Mouse (Mus musculus) intestine, embryonic 16.5 days (tissue): ENCODE measurements around the gene Lcor. TPM values are rescaled to one million over a fixed set of nuclear protein-coding genes. Genes with fewer than 3 reads are reported as not detected.

ENCODE experiments used
- ATAC-seq: fragments of 200-750 bp; cut with Nextera tagmentation; 2 replicates; pipeline ENCODE4 v1.8.0; 2017; ENCODE audit warnings: moderate TSS enrichment, moderate library complexity
- H3K27ac ChIP-seq: fragments of 300-500 bp; sonication (generic); 2 replicates; pipeline ENCODE4 v1.5.1; 2014; ENCODE audit warnings: mild to moderate bottlenecking, low read length
- H3K27me3 ChIP-seq: fragments of 300-500 bp; sonication (generic); replicated peaks from 2 replicates; pipeline ENCODE4 v1.6.1; 2014; ENCODE audit warnings: low read length, control low read depth, mixed read lengths; ENCODE audit not compliant: control insufficient read depth, insufficient read depth
- H3K36me3 ChIP-seq: fragments of 300-500 bp; sonication (generic); 2 replicates; pipeline ENCODE4 v1.6.1; 2014; ENCODE audit warnings: low read length, control low read depth; ENCODE audit not compliant: control insufficient read depth, insufficient read depth
- H3K4me1 ChIP-seq: fragments of 300-500 bp; sonication (generic); 2 replicates; pipeline ENCODE4 v1.6.1; 2014; ENCODE audit warnings: low read length, control low read depth, mixed read lengths; ENCODE audit not compliant: control insufficient read depth, insufficient read depth
- H3K4me2 ChIP-seq: fragments of 300-500 bp; sonication (generic); 2 replicates; pipeline ENCODE4 v1.6.1; 2014; ENCODE audit warnings: low read depth, low read length, control low read depth
- H3K4me3 ChIP-seq: fragments of 300-500 bp; sonication (generic); 2 replicates; pipeline ENCODE4 v1.5.1; 2014; ENCODE audit warnings: mild to moderate bottlenecking, low read length
- H3K9ac ChIP-seq: fragments of 300-500 bp; sonication (generic); 2 replicates; pipeline ENCODE4 v1.6.1; 2014; ENCODE audit warnings: low read depth, low read length
- H3K9me3 ChIP-seq: fragments of 300-500 bp; sonication (generic); 2 replicates; pipeline ENCODE4 v1.6.1; 2016; ENCODE audit warnings: low read length, control low read depth; ENCODE audit not compliant: control insufficient read depth
- WGBS: fragments of 180-500 bp; shearing (Covaris S2); extraction: QIAGEN DNeasy Blood & Tissue Kit; methylation state at CpG from one replicate; pipeline ENCODE4 v1.1.7; 2014; 5-methylcytosine and 5-hydroxymethylcytosine counted together
- polyA plus RNA-seq: library from polyadenylated mRNA; unstranded; fragments of >200 nt; fragmentation: Nextera tagmentation; extraction: Ambion mirVana; gene quantifications from 2 replicates; pipeline ENCODE4 v1.2.1, GENCODE M21; 2015

The Lcor gene
- polyA plus RNA-seq, 1 experiment from 2014 or later: 19.0 TPM

DNA sequence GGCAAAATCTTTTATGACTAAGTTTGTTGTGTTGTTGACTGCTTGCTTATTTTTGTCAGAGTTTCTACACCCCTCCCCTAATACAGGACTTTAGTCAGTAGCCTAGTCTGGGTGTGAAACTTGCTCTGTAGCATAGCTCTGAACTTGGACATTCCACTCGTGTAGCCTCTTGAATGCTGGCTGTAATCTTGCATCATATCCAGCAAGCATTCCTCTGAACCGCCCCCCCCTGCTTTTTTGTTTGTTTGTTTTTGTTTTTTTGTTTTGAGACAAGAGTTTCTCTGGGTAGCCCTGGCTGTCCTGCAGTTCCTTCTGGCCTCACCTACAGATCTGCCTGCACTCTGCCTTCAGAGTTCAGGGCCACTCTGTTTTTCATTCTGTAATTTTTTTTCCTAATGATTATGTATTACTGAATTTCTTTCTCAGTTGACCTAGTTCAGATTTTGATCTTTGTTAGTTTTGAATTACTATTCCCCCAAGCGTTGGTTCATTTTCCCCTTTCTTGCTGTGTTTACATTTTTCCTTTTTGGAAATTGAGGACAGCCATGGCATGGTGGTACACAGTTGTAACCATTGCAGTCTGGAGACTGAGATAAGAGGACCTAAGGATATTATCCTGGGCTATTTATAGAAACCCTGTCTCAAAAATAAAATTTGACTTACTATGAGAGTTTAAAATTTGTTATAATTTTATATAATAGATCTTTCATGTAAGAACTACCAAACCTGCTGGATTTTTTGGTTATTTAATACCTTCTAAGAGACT lies 41.5 kb downstream of the Lcor start:
- Histone ChIP-seq H3K4me1 (0 out of 2 replicates have a peak, but pooled peaks cover 5% of the 10 kb centered on the region), H3K4me2 (no peak overlapping the region), H3K36me3 (no peaks in the 10 kb centered on the region), H3K9me3 (no peaks in the 10 kb centered on the region), H3K9ac (no peak overlapping the region), H3K4me3 (no peak overlapping the region), H3K27ac (no peak overlapping the region), H3K27me3 (no peaks in the 10 kb centered on the region)
- ATAC-seq: no peak
- 67% methylated on average over 3 of the region's 3 CpGs for WGBS

DNA sequence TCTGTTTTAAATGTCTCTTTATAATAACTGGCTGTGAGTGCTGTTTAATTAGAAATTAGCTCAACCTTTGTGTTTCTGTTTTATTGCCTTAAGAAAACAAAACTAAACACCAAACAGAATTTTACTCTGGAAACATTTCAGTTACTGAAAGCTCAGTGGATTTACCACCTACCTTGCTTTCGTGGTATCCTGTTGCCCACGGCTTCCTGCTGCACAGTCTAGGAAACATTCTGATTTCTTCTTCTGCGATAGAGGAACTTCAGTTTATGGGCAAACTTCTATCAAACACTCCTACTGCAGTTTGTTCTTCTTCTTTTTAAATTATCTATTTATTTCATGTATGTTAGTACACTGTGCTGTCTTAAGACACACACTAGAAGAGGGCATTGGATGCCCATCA lies 46.7 kb downstream of the Lcor start:
- Histone ChIP-seq H3K27ac (no peak overlapping the region), H3K4me2 (no peak overlapping the region), H3K36me3 (no peaks in the 10 kb centered on the region), H3K27me3 (no peaks in the 10 kb centered on the region), H3K9ac (no peak overlapping the region), H3K4me3 (no peak overlapping the region), H3K9me3 (no peaks in the 10 kb centered on the region), H3K4me1 (no peaks in the 10 kb centered on the region)
- 93% methylated on average over 3 of the region's 3 CpGs for WGBS
- no peak for ATAC-seq

DNA sequence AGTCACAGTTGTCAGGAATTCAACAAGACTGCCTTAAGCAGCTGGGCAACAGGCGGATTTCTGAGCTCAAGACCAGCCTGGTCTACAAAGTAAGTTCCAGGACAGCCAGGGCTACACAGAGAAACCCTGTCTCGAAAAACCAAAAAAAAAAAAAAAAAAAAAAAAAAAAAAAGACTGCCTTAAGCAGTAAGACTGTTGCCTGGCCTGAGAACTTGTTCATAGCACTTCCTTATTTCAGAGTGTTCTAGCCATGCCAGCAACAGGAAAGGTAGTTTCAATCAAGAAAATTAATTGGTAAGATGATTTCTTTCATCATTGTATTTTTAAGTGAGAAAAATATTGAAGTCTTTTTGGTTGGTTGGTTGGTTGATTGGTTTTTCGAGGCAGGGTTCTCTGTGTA lies 51.6 kb downstream of the Lcor start:
- Histone ChIP-seq H3K27ac (no peak overlapping the region), H3K4me1 (no peaks in the 10 kb centered on the region), H3K36me3 (no peaks in the 10 kb centered on the region), H3K9me3 (no peaks in the 10 kb centered on the region), H3K27me3 (no peaks in the 10 kb centered on the region), H3K4me2 (no peak overlapping the region), H3K4me3 (no peak overlapping the region), H3K9ac (no peak overlapping the region)
- 87% methylated on average over 3 of the region's 3 CpGs for WGBS
- ATAC-seq: no peak

DNA sequence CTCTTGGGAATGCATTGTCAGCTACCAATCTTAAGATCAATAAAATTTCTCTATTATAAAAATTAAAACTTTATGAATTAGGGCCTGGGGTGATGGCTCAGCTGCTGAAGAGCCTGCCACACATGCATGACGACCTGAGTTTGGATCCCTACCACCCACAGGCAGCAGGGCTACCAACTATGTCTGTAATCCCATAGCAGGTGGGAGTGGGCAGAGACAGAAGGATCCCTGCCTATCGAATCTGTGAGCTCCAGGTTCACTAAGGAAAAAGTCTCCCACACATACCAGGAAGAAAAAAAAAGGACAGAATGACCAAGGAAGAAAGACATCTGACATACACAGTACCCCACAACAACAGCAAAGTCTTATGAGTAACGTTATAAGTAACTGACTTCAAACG lies 74.5 kb downstream of the Lcor start:
- H3K9me3 ChIP-seq: no peaks in the 10 kb centered on the region
- no peak overlapping the region for H3K4me3 ChIP-seq
- H3K27me3 ChIP-seq: no peaks in the 10 kb centered on the region
- H3K27ac ChIP-seq: no peak overlapping the region
- no peak overlapping the region for H3K4me2 ChIP-seq
- H3K9ac ChIP-seq: no peak overlapping the region
- peaks cover 8% of the 10 kb centered on the region for H3K4me1 ChIP-seq
- WGBS: 79% methylated on average over 4 of the region's 4 CpGs
- peaks cover 16% of the 10 kb centered on the region; the same call in 1 of the 2 replicates for H3K36me3 ChIP-seq
- ATAC-seq: no peak

DNA sequence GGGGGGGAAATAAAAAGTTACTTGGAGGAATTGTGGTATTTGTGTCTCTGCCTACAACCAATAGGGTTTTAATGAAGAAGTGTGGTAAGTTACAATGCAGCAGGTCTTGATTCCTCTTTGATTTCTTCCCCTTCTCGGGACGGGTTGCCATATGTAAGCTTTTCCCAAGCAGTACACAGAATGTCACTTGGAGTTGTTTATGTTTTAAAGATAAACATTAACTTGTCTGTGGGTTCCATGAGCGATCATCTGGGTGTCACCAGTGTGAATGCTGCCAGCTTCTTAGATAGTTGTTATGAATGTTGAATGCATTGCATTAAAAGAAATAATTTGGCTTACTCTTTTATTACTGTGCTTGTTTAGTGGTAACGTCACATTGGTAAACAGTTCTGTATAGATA lies 75.1 kb downstream of the Lcor start:
- Histone ChIP-seq H3K4me1 (peaks cover 8% of the 10 kb centered on the region), H3K27ac (no peak overlapping the region), H3K4me3 (no peak overlapping the region), H3K9me3 (no peaks in the 10 kb centered on the region), H3K4me2 (no peak overlapping the region), H3K36me3 (peaks cover 16% of the 10 kb centered on the region; the same call in 1 of the 2 replicates), H3K27me3 (no peaks in the 10 kb centered on the region), H3K9ac (no peak overlapping the region)
- no peak for ATAC-seq
- WGBS: 65% methylated on average over 4 of the region's 4 CpGs

DNA sequence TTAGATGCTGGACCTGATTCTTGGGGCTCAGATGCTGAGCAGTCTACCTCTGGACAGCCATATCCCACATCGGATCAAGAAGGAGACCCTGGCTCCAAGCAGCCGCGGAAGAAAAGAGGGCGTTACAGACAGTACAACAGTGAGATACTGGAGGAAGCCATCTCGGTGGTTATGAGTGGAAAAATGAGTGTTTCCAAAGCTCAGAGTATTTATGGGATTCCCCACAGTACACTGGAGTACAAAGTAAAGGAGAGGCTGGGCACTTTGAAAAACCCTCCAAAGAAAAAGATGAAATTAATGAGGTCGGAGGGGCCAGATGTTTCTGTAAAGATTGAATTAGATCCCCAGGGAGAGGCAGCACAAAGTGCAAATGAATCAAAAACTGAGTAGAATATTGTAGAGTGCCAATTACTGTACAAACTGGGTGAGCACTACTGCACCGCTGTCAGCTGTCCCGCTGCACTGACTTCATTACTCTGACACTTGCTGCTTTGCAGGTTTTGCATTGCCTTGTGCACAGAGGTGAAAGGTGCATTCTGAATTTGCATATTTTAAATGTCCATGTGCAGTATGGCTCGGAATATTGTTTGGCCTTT lies 76.6 kb downstream of the Lcor start:
- ATAC-seq: no peak
- Histone ChIP-seq H3K4me1 (peaks cover 8% of the 10 kb centered on the region), H3K9ac (no peak overlapping the region), H3K27me3 (no peaks in the 10 kb centered on the region), H3K4me2 (no peak overlapping the region), H3K27ac (no peak overlapping the region), H3K9me3 (no peaks in the 10 kb centered on the region), H3K4me3 (no peak overlapping the region), H3K36me3 (peaks cover 16% of the 10 kb centered on the region; the same call in 1 of the 2 replicates)
- 89% methylated on average over 9 of the region's 9 CpGs for WGBS

DNA sequence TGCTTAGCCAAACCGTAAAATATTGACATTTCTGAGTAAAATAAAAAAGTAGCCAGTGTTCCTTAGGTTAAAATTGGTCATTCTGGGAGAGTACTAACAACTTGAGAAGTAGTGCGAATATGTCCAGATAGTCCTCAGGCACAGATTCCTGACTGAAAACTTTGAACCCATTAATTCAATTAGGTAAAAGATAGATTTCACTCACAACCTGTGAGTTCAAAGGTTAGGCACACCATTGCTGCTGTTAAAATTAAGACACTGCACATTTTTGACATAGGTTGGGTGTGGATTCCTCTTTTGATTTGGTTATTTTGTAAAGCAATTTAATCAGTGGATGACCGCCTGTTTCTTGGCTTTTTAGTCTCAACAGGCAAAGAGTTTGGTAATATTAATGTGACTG lies 78.4 kb downstream of the Lcor start:
- ATAC-seq: no peak
- no peak overlapping the region for H3K4me2 ChIP-seq
- 79% methylated on average over 3 of the region's 3 CpGs for WGBS

DNA sequence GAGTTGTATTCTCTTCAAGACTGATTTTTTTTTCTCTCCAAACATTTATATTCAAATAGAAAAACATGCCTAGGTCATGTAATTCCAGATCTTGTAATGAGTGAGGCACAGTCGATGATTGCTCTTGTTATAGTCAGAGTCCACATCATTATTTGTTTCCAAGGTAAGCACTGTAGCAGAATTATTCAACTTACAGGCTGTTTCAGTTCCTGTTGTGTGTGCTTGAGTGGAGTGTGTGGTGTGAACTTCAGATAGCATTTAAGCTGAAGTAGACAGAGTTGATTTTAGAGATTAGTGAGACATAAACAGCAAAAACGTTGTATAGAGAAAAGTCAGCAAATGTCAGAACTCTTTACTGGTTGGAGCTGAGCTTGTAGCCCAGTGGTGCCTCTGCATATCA lies 86.4 kb downstream of the Lcor start:
- Histone ChIP-seq H3K27ac (no peak overlapping the region), H3K4me3 (no peak overlapping the region), H3K4me1 (no peaks in the 10 kb centered on the region), H3K36me3 (no peaks in the 10 kb centered on the region; the same call in 1 of the 2 replicates), H3K9me3 (no peaks in the 10 kb centered on the region), H3K27me3 (no peaks in the 10 kb centered on the region), H3K9ac (no peak overlapping the region), H3K4me2 (no peak overlapping the region)
- 48% methylated on average over 2 of the region's 2 CpGs for WGBS
- no peak for ATAC-seq

More for the DNA sequence above, 78.4 kb downstream of the Lcor start:
- Histone ChIP-seq H3K9me3 (no peaks in the 10 kb centered on the region), H3K4me1 (peaks cover 8% of the 10 kb centered on the region), H3K36me3 (peaks cover 12% of the 10 kb centered on the region; the same call in 1 of the 2 replicates), H3K27me3 (no peaks in the 10 kb centered on the region), H3K4me3 (no peak overlapping the region), H3K9ac (no peak overlapping the region), H3K27ac (no peak overlapping the region)

DNA sequence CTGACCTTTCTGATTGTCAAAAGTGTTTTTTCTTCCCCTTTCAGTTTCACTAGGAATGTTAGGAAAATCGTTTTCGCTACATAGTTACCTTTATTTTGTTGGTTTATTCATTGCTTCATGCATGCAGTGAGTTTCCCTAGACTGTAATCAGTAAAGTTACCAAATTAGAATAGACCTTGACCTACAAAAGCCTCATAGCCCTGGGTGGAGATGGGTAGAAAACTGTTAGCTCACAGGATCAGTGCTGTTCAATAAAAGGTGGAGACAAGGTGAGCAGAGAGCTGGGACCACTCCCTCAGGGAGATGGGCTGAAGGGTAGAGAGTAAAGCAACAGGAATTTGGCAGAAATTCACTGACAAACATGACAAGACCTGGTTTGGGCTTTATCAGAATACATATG lies 91.3 kb downstream of the Lcor start:
- WGBS: 91% methylated on average over 2 of the region's 2 CpGs
- H3K4me1 ChIP-seq: no peaks in the 10 kb centered on the region
- no peak overlapping the region for H3K27ac ChIP-seq
- H3K36me3 ChIP-seq: no peaks in the 10 kb centered on the region; the same call in 1 of the 2 replicates
- no peak for ATAC-seq
- H3K27me3 ChIP-seq: no peaks in the 10 kb centered on the region
- H3K9me3 ChIP-seq: no peaks in the 10 kb centered on the region
- no peak overlapping the region for H3K9ac ChIP-seq
- H3K4me2 ChIP-seq: no peak overlapping the region
- no peak overlapping the region for H3K4me3 ChIP-seq
